Mouse (Mus musculus): ENCODE data around the gene Slc22a4. TPM values are rescaled to one million over a fixed set of nuclear protein-coding genes. Genes with fewer than 3 reads are reported as not detected.
"Not testable (repeated sequence)": the region's sequence is repeated elsewhere in the genome, so short reads cannot be mapped to it uniquely, and the experiment has no call there.

Slc22a4 gene
- total RNA-seq, 2 experiments from 2014 or later: 4.6 to 5.0 TPM

DNA sequence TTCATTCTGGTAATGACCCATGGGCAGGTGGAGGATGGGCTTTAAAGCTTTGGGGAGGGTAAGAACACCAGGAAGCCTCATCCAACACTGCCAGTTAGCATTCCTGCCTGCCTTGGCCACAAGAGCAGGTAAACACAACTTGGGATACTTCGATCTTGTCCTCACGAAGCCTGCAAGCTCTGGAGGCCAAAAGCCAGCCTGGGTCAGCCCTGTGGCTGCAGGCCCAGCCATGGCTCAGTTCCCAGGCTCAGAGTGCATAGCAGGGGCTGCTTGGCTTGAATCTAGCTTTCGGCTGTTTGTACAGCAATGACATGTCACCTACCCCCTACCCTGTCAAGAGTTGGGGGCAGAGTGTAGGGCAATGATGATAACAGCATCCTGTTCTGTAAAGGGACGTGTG is 21.0 kb downstream of the Slc22a4 start:
- DNase-seq (ENCODE audit: low spot score in 2 of 2): no peak

DNA sequence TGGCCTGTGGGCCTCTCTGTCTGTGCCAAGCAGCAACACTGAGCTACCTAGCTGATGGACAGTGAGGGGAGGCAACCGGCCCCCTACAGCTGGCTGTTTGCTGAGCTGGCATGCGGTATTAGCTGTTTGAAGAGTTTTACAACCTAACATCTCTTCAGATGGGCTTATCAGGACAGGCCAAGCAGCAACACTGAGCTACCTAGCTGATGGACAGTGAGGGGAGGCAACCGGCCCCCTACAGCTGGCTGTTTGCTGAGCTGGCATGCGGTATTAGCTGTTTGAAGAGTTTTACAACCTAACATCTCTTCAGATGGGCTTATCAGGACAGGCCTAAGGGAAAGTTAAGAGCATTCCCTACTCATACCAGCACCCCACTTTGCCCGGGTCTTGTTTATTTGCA is 21.5 kb downstream of the Slc22a4 start:
- not testable (repeated sequence) for DNase-seq (ENCODE audit: low spot score in 2 of 2)

DNA sequence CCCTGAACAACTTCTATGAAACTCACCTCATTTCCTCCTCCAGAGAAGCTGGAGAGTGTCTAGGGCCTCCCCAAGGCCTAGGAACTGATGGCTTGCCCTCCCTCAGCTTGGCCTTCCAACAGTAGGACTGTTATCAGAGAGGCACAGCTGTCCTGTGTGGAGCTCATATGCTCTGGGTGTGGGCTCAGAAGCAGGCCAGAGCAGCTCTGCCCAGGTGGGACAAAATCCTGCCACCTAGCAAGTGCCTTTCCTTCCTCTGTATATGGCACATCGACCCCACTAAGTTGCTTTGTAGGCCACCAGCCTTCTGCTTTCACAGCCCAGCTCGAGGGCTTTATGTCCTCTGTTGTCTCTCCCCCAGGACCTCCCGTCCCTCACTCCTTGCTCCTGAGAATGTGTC is 23.2 kb downstream of the Slc22a4 start:
- DNase-seq (ENCODE audit: low spot score in 2 of 2): no peak

DNA sequence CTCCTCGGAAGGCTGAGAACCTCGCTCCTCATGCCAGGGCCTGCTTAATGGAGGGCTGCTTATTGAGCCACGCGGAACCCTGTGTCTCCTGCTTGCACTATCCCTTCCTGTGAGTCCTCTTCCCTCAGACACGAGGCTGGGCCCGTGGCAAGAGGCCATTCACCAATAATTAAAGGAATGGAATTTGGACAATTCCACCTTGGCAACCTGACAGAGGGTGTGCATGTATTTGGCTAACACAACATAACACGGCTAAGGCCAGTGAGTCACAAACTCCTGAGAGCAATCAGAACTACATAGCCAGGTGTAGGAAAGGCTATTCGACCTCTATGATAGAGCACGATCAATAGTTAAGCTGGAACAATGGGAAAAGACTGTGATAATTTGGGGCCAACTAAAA is 23.7 kb downstream of the Slc22a4 start:
- no peak for DNase-seq (ENCODE audit: low spot score in 2 of 2)

DNA sequence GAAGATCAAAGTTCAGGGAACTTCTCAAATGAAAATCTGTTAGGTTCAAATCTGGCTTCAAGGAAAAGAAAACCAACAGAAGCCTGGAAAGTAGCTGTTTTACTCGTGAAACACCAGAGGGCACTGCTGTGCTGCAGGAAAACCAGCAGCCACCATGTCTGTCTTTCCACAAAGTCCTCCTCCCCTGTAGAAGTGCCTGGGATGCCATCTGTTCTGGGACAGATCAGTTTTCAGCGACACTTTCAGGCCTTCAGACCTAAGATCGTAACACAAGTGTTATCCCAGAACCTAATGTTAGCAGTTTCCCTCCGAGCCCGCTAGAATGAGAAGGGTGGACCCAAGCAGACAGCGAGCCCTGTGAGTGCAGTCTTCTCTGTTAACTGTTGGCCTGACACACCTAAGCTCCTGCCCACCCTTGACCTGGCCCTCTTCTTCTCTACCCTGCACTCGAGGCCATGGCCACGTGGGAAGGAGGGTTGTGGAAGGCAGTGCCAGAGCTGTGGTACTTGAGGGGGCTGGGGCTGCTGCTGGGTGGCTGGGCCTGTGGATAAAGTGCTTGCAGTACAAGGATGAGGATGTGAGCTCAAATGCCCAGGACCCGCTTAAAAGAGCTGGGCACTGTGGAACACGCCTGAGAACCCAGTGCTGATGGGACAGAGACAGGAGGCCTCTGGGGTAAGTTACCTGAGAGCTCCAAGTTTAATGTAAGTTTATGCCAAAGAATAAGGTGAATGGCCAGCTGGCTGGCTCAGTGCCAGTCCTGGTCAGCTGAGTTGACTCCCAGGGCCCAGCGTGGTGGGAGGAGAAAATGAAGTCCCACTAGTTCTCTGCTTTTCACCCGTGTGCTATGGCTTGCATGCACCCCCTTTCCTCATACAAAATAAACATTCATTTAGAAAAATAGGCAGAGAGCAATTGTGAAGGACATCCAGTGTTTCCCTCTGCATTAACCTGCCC is 24.9 kb downstream of the Slc22a4 start:
- peak in 1 of 2 experiments; percentile 13 for DNase-seq (ENCODE audit: low spot score in 2 of 2)

DNA sequence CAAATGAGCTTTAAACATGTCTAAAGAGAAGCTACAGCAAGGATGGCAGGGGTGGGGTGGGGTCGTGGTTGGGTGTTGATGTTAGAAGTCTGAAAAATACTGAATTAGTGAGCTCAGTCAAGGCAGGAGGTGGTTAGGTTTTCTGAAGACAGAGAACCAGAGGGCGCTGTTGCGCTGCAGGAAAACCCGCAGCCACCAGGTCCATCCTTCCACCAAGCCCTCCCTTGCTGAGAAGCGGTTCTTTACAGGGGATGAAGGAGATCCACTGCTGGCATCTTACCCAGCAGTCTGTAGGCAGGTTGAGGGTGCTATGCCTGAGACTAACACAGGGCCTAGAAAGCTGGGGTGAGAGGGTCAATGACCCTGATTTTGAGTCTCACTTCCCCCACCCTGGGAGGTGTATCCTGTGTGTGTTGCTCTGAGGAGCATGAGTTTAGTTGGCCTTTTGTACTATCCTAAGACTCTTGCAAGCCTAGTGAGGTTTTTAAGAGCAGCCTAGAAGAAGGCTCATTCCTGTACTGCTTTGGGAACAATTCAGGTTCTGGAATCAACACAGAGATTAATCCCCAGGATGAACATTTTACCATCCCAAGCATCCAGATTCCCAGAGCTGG is 25.6 kb downstream of the Slc22a4 start:
- DNase-seq (ENCODE audit: low spot score in 2 of 2): peak; percentile 12 to 15

DNA sequence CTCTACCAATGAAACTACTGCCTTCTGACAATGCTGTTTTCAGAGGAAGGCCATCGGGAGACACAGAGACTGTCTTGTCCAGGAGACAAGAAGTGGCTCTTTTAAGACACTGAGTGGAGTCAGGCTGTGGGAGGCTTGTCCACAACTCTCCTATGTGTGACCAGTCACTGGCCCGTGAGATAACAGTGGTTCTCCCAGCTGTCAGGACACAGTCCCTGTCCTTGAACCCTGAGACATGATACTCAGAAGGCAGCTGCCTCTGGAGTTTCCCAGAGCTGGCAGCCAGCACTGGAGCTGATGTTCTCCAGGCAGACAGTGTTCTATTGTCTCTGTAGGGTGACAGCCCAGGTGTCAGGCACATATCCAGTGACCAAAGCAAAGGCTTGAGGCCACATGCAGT is 30.2 kb downstream of the Slc22a4 start:
- no peak for DNase-seq (ENCODE audit: low spot score in 2 of 2)

DNA sequence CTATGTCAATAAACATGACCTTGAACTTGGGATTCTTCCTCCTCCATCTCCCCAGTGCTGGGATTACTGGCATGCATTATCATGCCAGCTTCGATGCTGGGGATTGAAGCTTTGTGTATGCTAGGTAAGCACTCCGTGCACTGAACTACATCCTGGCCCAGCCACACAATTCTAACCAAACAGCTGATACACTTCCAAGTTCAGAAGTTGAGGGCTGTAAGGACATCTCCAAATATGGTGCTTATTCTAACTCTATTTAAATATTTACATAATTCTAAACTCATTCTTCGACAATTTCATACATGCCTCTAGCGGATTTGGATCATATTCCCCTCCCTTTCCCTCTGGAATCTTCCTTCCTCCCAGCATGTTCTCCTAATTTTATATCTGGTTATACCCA is 35.6 kb downstream of the Slc22a4 start:
- no peak for DNase-seq (ENCODE audit: low spot score in 2 of 2)

DNA sequence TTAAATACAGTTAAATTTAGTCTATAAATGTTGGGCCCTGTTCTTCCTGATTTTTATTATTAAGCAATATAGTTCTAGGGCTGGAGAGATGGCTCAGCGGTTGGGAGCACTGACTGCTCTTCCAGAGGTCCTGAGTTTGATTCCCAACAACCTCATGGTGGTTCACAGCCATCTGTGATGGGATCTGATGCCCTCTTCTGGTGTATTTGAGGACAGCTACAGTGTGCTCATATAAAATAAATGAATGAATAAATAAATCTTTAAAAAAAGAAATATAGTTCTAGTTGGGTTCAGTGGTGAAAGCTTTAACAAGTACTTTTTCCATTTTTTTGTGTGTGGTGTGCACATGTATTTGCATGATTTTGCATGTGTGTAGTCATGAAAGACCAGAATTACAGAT is 38.7 kb downstream of the Slc22a4 start:
- no peak for DNase-seq (ENCODE audit: low spot score in 2 of 2)

DNA sequence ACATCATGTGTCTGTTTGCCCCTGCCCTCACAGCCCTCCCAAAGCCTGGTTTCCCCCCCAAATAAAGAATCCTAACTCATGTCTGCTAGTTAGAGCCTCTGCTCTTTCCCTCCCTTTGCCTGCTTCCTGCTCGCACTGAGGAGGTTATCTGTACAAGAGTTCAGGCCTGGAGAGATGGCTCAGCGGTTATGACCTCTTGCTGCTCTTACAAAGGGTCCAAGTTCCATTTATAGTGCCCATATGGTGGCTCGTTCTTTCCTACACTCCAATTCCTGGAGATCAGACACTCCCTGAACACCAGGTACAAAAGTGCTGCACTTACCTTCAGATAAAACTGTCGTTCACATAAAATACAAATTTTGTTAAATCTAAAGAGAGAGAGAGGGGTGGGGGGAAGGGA is 39.8 kb downstream of the Slc22a4 start:
- DNase-seq (ENCODE audit: low spot score in 2 of 2): no peak

DNA sequence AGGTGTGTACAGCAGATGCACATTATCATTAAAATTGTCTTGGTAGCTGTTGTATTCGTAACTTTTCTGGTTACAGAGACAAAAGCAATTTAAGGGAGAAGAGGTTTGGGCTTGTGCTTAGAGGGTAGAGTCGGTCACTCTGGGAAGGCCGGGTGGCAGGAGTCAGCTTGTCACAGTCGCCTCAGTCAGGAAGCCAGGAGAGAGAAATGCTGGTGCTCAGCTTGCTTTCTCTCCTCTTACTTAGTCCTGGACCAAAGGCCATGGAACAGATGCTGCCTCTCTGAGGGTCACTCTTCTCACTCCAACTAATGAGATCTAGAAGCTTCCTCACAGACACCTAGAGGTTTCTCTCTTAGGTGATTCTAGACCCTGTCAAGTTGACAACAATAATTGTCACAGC is 46.5 kb downstream of the Slc22a4 start:
- DNase-seq (ENCODE audit: low spot score in 2 of 2): no peak

DNA sequence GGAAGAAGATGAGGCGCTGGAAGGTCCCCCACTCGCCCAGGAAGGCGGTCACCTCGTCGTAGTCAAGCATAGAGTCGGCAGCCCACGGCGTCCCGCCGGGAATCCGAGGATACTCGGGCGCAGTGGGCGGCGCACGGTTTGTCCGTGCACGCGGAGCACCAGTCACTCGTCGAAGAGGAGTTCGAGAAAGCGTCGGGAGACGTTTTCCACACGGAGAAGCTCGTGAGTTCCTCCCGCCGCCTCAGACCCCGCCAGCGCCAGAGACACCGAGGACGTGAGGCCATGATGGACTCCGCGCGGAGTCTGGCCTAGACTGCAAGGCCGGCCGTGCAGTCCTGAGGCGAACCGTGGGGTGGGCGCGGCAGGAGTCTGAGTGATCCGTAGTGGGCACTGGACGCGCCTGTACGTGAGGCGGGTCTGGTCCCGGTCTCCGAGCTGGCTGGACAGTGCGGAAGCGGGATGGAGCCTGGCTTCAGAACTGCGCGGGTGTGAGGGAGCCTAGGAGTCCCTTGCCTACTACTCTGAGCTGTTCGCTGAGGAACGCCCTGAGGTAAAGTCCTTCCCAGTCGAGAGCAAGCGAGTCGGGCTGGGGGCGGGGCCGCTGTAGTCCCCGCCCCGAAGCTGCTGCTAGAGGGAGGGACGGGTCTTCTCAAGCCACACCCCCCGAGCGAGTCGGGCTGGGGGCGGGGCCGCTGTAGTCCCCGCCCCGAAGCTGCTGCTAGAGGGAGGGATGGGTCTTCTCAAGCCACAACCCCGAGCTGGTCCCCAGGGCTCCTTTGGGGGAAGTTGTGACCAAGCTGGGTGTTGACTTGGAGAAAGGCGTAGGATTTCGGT is 47.9 kb downstream of the Slc22a4 start, which contains the start of gene Slc22a21:
Gene Slc22a21 (minus strand): TSS at position 545 of the 834 bp plus-strand sequence.
- DNase-seq (ENCODE audit: low spot score in 2 of 2): peak; percentile 50 to 67

DNA sequence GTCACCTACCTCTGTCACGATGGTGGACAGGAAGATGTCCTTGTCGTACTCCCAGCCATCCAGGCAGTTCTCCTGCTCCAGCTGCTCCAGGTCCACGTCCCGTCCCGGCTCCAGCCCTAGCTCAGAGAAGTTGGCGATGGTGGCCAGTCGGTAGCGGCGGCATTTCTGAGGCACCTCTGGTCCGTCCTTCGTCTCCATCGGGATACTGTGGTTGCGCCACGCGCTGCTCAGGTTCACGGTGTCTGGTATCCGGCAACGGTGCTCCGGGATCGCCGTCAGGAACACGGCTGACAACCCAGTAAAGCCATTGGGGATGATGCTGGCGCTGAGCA is 48.5 kb downstream of the Slc22a4 start:
- not testable (repeated sequence) for DNase-seq (ENCODE audit: low spot score in 2 of 2)

DNA sequence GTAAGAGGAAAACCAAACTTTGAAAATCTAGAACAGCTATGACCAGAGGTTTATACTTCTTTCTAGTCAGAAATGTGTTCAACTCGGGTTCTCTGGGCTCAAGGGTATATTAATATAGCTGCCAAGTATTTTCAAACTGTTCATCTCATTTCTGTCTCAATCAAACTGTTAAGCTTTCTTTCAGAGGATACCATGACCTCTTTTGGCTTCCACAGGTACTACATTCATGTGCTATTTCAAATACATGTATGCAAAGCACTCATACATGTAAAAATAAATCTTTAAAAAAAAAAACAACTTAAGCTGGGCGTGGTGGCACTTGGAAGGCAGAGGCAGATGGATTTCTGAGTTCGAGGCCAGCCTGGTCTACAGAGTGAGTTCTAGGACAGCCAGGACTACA is 50.2 kb downstream of the Slc22a4 start:
- DNase-seq (ENCODE audit: low spot score in 2 of 2): no peak

DNA sequence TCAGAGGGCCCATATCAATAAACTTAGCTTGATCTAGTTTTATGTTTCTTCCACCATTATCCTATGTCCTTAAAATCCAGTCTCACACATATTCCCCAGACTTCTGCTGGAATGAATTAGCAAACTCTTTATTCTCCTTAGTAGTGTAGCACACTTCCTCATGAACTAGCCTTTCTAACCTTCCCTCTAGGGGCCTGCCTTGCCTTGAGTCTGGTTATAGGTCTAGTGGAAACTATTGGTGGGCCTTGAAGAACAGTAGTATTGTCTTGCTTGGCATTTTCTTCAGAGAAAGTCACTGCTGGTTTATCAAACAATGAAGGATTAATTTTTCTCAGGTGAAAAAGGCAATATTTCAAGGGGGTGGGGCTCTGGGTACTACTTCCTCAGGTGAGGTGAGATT is 52.3 kb downstream of the Slc22a4 start:
- no peak for DNase-seq (ENCODE audit: low spot score in 2 of 2)

DNA sequence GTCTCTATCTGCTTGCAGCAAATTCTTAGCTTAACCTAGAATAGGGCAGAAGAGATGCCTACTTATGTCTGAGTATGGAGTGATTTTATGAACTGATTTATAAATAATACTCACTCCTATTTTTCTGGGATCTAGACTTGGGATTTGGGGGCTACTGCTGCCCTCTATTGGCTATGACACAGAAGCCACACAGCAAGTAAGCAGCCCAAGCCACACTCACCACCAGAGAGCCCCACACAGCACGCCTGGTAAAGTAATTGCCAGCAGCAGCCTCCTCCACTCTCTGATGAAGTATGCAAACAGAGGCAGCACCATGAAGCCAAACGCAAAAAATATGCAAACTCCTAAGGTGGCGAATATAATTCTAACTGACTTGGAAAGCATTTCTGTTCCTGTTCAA is 68.9 kb downstream of the Slc22a4 start:
- DNase-seq (ENCODE audit: low spot score in 2 of 2): no peak

DNA sequence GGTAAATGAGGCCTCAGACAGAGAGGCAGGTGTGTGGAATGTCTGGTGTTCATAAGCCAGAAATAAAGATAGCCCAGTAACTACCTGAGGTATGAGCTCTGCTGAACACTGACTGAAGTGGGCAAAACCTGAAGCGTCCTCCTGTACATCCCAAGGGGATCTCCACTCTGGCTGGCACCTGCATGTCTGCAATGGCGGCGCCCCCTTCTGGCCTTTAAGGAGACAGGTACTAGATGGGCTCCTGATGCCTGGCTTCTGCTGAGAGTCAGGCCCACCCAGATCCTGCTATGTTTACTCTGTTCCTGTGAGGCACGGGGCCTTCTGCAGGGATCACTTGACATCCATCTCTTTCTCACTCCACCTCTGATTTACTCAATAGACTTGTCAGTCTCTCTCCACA is 69.7 kb downstream of the Slc22a4 start:
- DNase-seq (ENCODE audit: low spot score in 2 of 2): not testable (repeated sequence)

DNA sequence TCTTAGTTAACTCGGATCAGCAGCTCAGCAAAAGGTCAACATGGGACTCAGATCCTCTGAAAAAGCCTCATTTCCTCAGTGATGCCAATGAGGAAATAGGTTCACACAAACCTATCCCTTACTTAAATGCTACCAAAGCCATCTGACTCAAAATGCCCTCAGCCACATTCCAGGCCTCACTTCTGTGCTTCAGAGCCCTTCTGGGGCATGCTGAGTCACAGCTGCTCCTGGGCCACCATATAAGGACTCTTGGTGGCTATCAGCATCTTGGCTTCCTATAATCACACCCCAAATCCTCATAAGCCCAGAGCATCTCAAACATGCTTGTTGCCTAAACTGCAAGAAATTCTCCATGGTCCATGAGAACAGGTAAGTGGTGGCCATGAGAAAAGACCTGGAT is 71.3 kb downstream of the Slc22a4 start:
- DNase-seq (ENCODE audit: low spot score in 2 of 2): no peak

DNA sequence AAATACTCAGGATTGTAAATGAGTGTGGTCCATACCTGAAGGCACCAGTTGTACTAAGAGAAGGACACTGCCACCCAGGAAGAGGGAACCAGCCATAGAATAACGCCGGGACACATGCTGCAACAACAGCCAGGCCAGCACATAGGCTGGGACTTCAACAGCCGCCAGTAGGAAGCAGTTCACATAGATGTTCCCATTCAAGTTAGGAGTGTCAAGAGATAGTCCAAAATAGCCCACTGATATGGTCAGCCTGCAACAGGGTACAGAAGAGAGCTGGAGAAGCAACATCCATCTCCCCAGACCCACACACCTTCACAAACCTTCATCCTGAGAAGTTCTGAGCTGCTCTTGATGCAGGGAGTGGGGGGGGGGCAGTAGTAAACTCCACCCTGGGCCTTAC is 73.2 kb downstream of the Slc22a4 start:
- DNase-seq (ENCODE audit: low spot score in 2 of 2): no peak

DNA sequence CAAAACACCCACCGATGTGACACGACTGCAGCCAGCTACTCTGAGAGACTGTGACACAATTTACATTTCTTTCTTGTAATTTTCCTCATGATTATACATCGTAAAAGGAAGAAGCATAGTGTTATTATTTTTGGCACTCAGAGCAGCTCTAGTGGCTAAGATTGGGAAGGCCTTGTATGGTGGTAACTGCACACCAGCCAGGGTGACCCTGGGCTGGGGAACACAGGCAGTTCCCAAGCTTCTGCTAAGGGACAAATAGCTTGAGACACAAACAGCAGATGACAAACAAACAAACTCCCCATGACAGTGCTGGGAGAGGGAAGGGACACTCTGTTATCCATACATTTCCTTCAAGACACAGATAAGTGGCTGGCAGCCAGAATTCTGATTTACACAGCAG is 77.8 kb downstream of the Slc22a4 start:
- DNase-seq (ENCODE audit: low spot score in 2 of 2): not testable (repeated sequence)
